Mouse (Mus musculus): ENCODE results near the gene Stn1. TPM values are rescaled to one million over a fixed set of nuclear protein-coding genes. Genes with fewer than 3 reads are reported as not detected.
A peak's percentile ranks its signal among the peaks of the same experiment; 100 is the strongest.

The Stn1 gene
- polyA plus RNA-seq, 1 experiment from 2014 or later: 48.1 TPM

DNA sequence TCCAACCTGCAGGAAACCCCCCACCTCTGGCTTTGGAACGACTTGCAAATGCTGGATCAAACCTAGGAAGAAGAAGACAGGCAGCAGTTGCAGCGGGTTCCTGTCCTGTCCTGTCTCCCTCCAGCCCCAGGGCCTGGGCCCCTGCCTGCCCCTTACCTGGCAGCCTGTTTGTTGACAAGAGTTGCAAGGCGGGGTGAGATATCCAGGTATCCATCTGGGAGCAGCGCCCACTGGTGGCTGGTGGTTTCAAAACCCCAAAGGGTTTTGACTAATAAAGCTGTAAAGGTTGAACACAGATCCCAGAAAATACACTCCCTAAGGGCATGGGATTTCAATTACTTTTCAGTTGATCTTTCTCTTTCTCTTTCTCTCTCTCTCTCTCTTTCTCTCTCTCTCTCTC is 49.1 kb downstream of the Stn1 start:
- H3K9ac ChIP-seq (ENCODE audit: low read depth, low read length): no peak overlapping the region
- peak; percentile 56 for DNase-seq (ENCODE audit: low spot score)
- no peak overlapping the region for H3K4me2 ChIP-seq (ENCODE audit: low read depth, low read length)
- H3K4me3 ChIP-seq (ENCODE audit: low read depth, low read length): no peak overlapping the region
- 32% methylated on average over 4 of the region's 4 CpGs for WGBS
- no peak for ATAC-seq (ENCODE audit: low read depth)
- H3K9me3 ChIP-seq (ENCODE audit: control insufficient read depth, low read length): 0 out of 2 replicates have a peak, but pooled peaks cover 3% of the 10 kb centered on the region
- H3K4me1 ChIP-seq (ENCODE audit: control insufficient read depth, insufficient read depth, low read length): peaks cover 6% of the 10 kb centered on the region
- H3K27me3 ChIP-seq (replicated peaks; ENCODE audit: control insufficient read depth, insufficient read depth, low read length): no peaks in the 10 kb centered on the region
- no peak overlapping the region for H3K27ac ChIP-seq (replicated peaks; ENCODE audit: low read depth, low read length)
- no peaks in the 10 kb centered on the region for H3K36me3 ChIP-seq (ENCODE audit: control insufficient read depth, insufficient read depth, low read length)

DNA sequence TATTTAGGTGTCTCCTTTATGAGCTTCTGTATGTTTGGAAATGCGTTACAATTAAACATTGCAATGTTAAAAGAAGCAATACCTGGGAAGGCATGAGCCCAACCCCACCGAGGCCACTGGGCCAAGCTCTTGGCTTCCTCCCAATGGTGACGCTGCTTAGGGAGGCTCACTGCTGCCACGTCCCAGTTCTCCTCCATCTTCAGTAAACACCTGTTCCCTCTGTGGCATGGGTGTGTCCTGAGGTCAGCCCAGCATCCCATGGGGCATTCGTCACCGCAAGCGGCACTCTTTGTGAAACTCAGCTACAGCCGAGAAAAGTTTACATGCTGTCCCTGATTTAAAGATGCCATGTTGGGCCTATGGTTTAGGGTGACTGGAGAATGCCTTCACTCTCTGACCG is 49.7 kb downstream of the Stn1 start:
- H3K27ac ChIP-seq (replicated peaks; ENCODE audit: low read depth, low read length): no peak overlapping the region
- H3K4me2 ChIP-seq (ENCODE audit: low read depth, low read length): no peak overlapping the region
- H3K9me3 ChIP-seq (ENCODE audit: control insufficient read depth, low read length): 0 out of 2 replicates have a peak, but pooled peaks cover 3% of the 10 kb centered on the region
- H3K4me1 ChIP-seq (ENCODE audit: control insufficient read depth, insufficient read depth, low read length): peaks cover 6% of the 10 kb centered on the region
- H3K9ac ChIP-seq (ENCODE audit: low read depth, low read length): no peak overlapping the region
- no peak overlapping the region for H3K4me3 ChIP-seq (ENCODE audit: low read depth, low read length)
- H3K27me3 ChIP-seq (replicated peaks; ENCODE audit: control insufficient read depth, insufficient read depth, low read length): no peaks in the 10 kb centered on the region
- WGBS: 75% methylated on average over 9 of the region's 9 CpGs
- no peak; the same call in 1 of the 2 replicates for ATAC-seq (ENCODE audit: low read depth)
- no peaks in the 10 kb centered on the region for H3K36me3 ChIP-seq (ENCODE audit: control insufficient read depth, insufficient read depth, low read length)
- DNase-seq (ENCODE audit: low spot score): no peak

DNA sequence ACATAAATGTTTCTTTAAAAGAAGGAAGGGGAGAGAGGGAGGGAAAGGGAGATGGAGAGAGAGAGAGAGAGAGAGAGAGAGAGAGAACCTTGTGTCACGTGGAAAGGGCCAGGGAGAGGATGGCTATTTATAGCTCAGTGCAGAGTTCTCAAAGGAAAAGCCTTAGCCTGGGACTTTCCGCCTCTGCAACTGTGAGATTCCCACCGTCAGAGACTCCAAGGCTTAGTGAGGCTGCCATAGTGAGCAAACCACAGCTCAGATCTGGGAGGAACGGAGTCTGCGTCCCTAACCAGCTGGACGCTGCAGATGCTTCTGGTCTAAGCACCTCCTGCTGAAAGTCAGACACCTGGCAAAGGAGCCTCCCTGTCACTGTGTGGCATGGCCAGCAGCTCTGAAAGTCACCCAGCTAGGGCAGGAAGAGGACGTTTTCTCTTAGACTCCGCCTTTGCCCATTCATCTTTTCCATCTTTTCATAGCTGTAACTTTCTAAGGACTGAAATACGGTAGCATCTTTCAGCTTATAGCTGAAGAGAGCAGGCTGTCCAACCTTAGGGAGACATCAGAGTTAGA is 51.2 kb downstream of the Stn1 start:
- Histone ChIP-seq H3K9me3 (ENCODE audit: control insufficient read depth, low read length) (peaks cover 10% of the 10 kb centered on the region; the same call in 1 of the 2 replicates), H3K4me2 (ENCODE audit: low read depth, low read length) (peak overlapping the region; percentile 3), H3K27ac (replicated peaks; ENCODE audit: low read depth, low read length) (no peak overlapping the region; the same call in 1 of the 2 replicates), H3K4me3 (ENCODE audit: low read depth, low read length) (no peak overlapping the region), H3K36me3 (ENCODE audit: control insufficient read depth, insufficient read depth, low read length) (no peaks in the 10 kb centered on the region), H3K9ac (ENCODE audit: low read depth, low read length) (no peak overlapping the region), H3K27me3 (replicated peaks; ENCODE audit: control insufficient read depth, insufficient read depth, low read length) (no peaks in the 10 kb centered on the region), H3K4me1 (ENCODE audit: control insufficient read depth, insufficient read depth, low read length) (peaks cover 6% of the 10 kb centered on the region)
- DNase-seq (ENCODE audit: low spot score): peak; percentile 79
- WGBS: 28% methylated on average over 9 of the region's 9 CpGs
- ATAC-seq (ENCODE audit: low read depth): peak; percentile 64; the same call in 1 of the 2 replicates

DNA sequence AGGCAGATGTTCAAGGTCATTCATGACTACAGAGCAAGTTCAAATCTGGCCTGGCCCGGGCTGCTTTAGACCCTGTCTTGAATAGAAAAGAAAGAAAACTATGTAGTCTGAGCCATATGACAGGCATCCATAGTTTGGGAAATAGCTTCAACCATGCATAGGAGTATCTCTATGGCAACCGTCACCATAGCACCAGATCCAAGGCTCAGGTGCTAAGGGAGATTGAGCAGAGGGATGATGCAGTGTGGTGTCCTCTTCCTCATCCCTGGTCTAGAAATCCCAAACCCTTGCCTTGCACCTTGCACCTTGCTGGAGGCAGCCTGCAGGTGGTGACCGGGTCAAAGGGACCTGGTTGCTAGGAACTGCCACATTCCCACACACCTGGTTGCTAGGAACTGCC is 53.2 kb downstream of the Stn1 start:
- 83% methylated on average over 3 of the region's 3 CpGs for WGBS
- Histone ChIP-seq H3K36me3 (ENCODE audit: control insufficient read depth, insufficient read depth, low read length) (no peaks in the 10 kb centered on the region), H3K27me3 (replicated peaks; ENCODE audit: control insufficient read depth, insufficient read depth, low read length) (no peaks in the 10 kb centered on the region), H3K4me2 (ENCODE audit: low read depth, low read length) (no peak overlapping the region), H3K9ac (ENCODE audit: low read depth, low read length) (no peak overlapping the region), H3K4me1 (ENCODE audit: control insufficient read depth, insufficient read depth, low read length) (peaks cover 6% of the 10 kb centered on the region), H3K9me3 (ENCODE audit: control insufficient read depth, low read length) (peaks cover 7% of the 10 kb centered on the region; the same call in 1 of the 2 replicates), H3K4me3 (ENCODE audit: low read depth, low read length) (no peak overlapping the region), H3K27ac (replicated peaks; ENCODE audit: low read depth, low read length) (no peak overlapping the region)
- no peak for DNase-seq (ENCODE audit: low spot score)
- no peak for ATAC-seq (ENCODE audit: low read depth)

DNA sequence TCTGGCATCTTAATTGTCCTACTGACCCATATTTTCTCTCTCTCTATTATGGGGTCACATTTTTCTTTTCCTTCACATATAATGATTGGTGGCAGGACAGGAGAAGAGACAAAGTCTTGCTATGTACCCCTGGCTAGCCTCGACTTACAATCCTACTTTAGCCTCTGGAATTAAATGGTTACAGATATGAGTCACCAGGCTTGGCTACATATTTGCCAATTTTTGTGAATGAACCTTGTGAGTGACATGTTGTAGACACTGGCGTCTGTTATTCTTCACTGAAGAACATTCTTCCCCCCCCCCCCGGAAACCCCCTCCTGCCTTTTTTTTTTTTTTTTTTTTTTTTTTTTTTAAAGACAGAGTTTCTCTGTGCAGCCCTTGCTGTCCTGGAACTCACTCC is 54.0 kb downstream of the Stn1 start:
- WGBS: 45% methylated on average over 3 of the region's 3 CpGs
- Histone ChIP-seq H3K9me3 (ENCODE audit: control insufficient read depth, low read length) (peaks cover 6% of the 10 kb centered on the region; the same call in 1 of the 2 replicates), H3K27ac (replicated peaks; ENCODE audit: low read depth, low read length) (no peak overlapping the region), H3K4me1 (ENCODE audit: control insufficient read depth, insufficient read depth, low read length) (peaks cover 6% of the 10 kb centered on the region), H3K4me2 (ENCODE audit: low read depth, low read length) (no peak overlapping the region), H3K27me3 (replicated peaks; ENCODE audit: control insufficient read depth, insufficient read depth, low read length) (no peaks in the 10 kb centered on the region), H3K9ac (ENCODE audit: low read depth, low read length) (no peak overlapping the region), H3K4me3 (ENCODE audit: low read depth, low read length) (no peak overlapping the region), H3K36me3 (ENCODE audit: control insufficient read depth, insufficient read depth, low read length) (no peaks in the 10 kb centered on the region)
- ATAC-seq (ENCODE audit: low read depth): no peak
- no peak for DNase-seq (ENCODE audit: low spot score)

DNA sequence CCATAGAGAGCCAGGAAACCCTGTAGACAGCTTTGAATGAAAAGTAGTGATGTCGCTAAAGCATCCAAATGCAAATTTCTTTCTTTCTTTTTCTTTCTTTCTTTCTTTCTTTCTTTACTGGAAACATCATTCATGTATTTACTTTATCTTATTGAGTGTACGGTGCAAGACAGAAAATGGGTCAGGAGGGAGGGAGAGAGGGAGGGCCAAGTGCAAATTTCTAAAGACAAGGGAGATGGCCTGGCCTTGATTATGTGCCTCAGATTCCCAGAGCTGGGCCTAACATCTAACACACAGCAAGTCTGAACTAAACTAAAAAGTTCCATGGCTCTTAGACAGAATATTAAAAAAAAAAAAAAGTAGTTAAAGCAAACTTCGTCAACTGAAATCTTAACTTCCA is 63.9 kb downstream of the Stn1 start:
- H3K9me3 ChIP-seq (ENCODE audit: control insufficient read depth, low read length): no peaks in the 10 kb centered on the region
- H3K4me1 ChIP-seq (ENCODE audit: control insufficient read depth, insufficient read depth, low read length): no peaks in the 10 kb centered on the region
- DNase-seq (ENCODE audit: low spot score): no peak
- H3K27ac ChIP-seq (replicated peaks; ENCODE audit: low read depth, low read length): no peak overlapping the region
- no peak overlapping the region for H3K4me2 ChIP-seq (ENCODE audit: low read depth, low read length)
- H3K4me3 ChIP-seq (ENCODE audit: low read depth, low read length): no peak overlapping the region
- H3K36me3 ChIP-seq (ENCODE audit: control insufficient read depth, insufficient read depth, low read length): no peaks in the 10 kb centered on the region
- H3K27me3 ChIP-seq (replicated peaks; ENCODE audit: control insufficient read depth, insufficient read depth, low read length): no peaks in the 10 kb centered on the region
- ATAC-seq (ENCODE audit: low read depth): no peak
- WGBS: 69% methylated on average over 3 of the region's 3 CpGs
- no peak overlapping the region for H3K9ac ChIP-seq (ENCODE audit: low read depth, low read length)

DNA sequence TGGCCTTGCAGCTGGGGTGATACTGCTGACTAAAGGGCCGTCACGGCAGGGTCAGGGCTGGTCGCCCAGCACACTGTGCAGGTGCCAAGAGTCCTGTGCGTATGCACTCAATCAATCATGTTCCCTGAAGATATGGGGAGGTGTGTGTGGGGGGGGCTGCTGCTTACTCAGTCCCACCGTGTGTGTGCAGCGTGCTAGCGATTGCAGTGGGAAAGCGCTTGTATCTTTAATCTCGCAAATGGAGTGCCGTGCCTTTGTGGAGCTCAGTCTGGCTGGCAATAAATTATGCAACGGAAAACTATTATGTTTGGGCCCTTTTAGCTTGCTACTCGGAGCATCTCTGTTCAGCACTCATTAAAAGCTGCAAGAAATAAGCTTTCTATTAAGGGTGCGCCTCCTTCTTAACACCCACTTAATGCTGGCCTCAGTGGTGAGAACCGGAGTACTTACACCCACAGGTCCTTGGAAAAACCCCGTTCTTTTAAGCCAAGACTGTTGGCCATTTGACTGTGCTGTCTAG is 64.4 kb downstream of the Stn1 start:
- no peak overlapping the region for H3K4me2 ChIP-seq (ENCODE audit: low read depth, low read length)
- ATAC-seq (ENCODE audit: low read depth): no peak
- H3K27ac ChIP-seq (replicated peaks; ENCODE audit: low read depth, low read length): no peak overlapping the region
- WGBS: 71% methylated on average over 15 of the region's 15 CpGs
- no peak overlapping the region for H3K4me3 ChIP-seq (ENCODE audit: low read depth, low read length)
- no peak overlapping the region for H3K9ac ChIP-seq (ENCODE audit: low read depth, low read length)
- H3K27me3 ChIP-seq (replicated peaks; ENCODE audit: control insufficient read depth, insufficient read depth, low read length): no peaks in the 10 kb centered on the region
- no peaks in the 10 kb centered on the region for H3K4me1 ChIP-seq (ENCODE audit: control insufficient read depth, insufficient read depth, low read length)
- DNase-seq (ENCODE audit: low spot score): no peak
- no peaks in the 10 kb centered on the region for H3K36me3 ChIP-seq (ENCODE audit: control insufficient read depth, insufficient read depth, low read length)
- H3K9me3 ChIP-seq (ENCODE audit: control insufficient read depth, low read length): no peaks in the 10 kb centered on the region

DNA sequence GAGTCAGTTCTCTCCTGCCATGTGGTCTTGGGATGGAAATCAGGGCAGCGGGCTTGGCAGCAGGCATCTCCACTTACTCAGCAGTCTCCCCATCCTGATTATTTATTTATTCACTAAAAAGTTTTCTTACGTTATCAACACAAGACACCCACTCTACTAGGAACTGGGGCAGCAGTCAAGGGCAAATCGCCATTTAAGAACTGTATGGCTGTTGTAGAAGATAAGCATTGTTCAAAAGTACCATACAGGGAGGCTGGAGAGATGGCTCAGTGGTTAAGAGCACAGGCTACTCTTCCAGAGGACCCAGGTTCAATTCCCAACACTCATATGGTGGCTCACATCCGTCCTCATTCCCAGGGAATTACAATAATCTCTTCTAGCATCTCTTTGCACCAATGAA is 65.5 kb downstream of the Stn1 start:
- H3K9ac ChIP-seq (ENCODE audit: low read depth, low read length): no peak overlapping the region
- H3K27me3 ChIP-seq (replicated peaks; ENCODE audit: control insufficient read depth, insufficient read depth, low read length): no peaks in the 10 kb centered on the region
- H3K4me2 ChIP-seq (ENCODE audit: low read depth, low read length): no peak overlapping the region
- 68% methylated on average over 4 of the region's 4 CpGs for WGBS
- H3K36me3 ChIP-seq (ENCODE audit: control insufficient read depth, insufficient read depth, low read length): no peaks in the 10 kb centered on the region
- DNase-seq (ENCODE audit: low spot score) (no peak), ATAC-seq (ENCODE audit: low read depth) (no peak)
- H3K9me3 ChIP-seq (ENCODE audit: control insufficient read depth, low read length): no peaks in the 10 kb centered on the region
- H3K27ac ChIP-seq (replicated peaks; ENCODE audit: low read depth, low read length): no peak overlapping the region
- H3K4me1 ChIP-seq (ENCODE audit: control insufficient read depth, insufficient read depth, low read length): no peaks in the 10 kb centered on the region
- no peak overlapping the region for H3K4me3 ChIP-seq (ENCODE audit: low read depth, low read length)

DNA sequence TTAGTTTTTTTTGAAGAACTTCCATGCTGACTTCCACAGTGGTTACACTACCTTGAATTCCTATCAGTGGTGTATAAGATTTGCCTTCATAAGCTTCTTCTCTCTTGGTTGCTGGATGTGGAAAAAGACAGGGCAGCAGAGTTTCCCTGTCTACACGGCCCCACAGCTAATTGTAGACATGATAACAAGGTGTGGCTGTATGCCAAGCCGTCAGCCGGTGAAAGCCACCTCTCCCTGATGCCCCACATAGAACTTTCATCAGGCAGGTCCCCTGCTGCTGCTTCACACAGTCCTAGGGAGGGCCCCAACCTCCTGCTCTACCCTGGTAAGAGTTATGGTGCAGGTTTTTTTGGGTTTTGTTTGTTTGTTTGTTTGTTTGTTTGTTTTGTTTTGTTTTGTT is 68.6 kb downstream of the Stn1 start:
- Histone ChIP-seq H3K27ac (replicated peaks; ENCODE audit: low read depth, low read length) (no peak overlapping the region), H3K27me3 (replicated peaks; ENCODE audit: control insufficient read depth, insufficient read depth, low read length) (no peaks in the 10 kb centered on the region), H3K4me1 (ENCODE audit: control insufficient read depth, insufficient read depth, low read length) (0 out of 2 replicates have a peak, but pooled peaks cover 4% of the 10 kb centered on the region), H3K9ac (ENCODE audit: low read depth, low read length) (no peak overlapping the region), H3K4me3 (ENCODE audit: low read depth, low read length) (no peak overlapping the region), H3K9me3 (ENCODE audit: control insufficient read depth, low read length) (no peaks in the 10 kb centered on the region), H3K4me2 (ENCODE audit: low read depth, low read length) (no peak overlapping the region), H3K36me3 (ENCODE audit: control insufficient read depth, insufficient read depth, low read length) (no peaks in the 10 kb centered on the region)
- WGBS: 56% methylated on average over 3 of the region's 3 CpGs
- DNase-seq (ENCODE audit: low spot score) (no peak), ATAC-seq (ENCODE audit: low read depth) (no peak)
